Mouse (Mus musculus): ENCODE measurements around the gene Cacna1d.

- TF ChIP-seq CTCF (IDR thresholded peaks at IDR 0.05; ENCODE audit: low read depth, low read length) (no peak), POLR2A (IDR thresholded peaks at IDR 0.05; ENCODE audit: borderline replicate concordance, low read depth, low read length) (no peak)
These were observed 476.2 kb downstream of the Cacna1d start for GRCm38 (mm10) chr14:30015008-30015407.
